Mouse (Mus musculus): ENCODE measurements around the gene Zfp870. TPM values are rescaled to one million over a fixed set of nuclear protein-coding genes. Genes with fewer than 3 reads are reported as not detected.

Zfp870 gene
- polyA plus RNA-seq, 1 experiment from 2014 or later: 11.7 TPM

DNA sequence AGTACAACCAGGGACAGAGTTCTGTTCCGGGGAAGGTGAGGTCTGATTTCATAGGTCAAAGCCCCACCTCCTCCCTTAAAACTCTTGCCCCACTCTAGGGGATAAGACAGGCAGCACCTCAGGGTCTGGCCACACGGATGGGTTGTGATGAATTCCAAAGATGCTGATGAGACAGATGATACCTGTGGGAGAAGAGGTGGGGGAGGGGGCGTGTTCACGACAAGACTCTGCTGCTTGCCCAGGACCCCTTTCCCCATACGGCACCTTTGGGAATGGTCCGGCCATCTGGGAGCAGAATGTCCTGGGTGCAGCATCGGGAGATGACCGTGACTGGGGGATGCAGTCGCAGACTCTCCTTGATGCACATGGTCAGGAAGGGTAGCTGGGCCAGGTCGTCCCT is 14.7 kb upstream of the Zfp870 start:
- Histone ChIP-seq H3K4me3 (ENCODE audit: low read depth, low read length) (no peak overlapping the region), H3K27me3 (ENCODE audit: control insufficient read depth, insufficient read depth, low read length) (no peaks in the 10 kb centered on the region), H3K9me3 (replicated peaks; ENCODE audit: control insufficient read depth, low read length) (no peaks in the 10 kb centered on the region), H3K9ac (replicated peaks; ENCODE audit: low read length) (no peak overlapping the region), H3K36me3 (replicated peaks; ENCODE audit: control insufficient read depth, insufficient read depth, low read depth, low read length) (no peaks in the 10 kb centered on the region), H3K27ac (replicated peaks; ENCODE audit: low read depth, low read length) (no peak overlapping the region), H3K4me2 (ENCODE audit: low read depth, low read length) (no peak overlapping the region), H3K4me1 (ENCODE audit: control insufficient read depth, insufficient read depth, low read length) (no peaks in the 10 kb centered on the region)
- WGBS: 77% methylated on average over 10 of the region's 10 CpGs
- ATAC-seq (replicated peaks; ENCODE audit: insufficient number of reproducible peaks, low FRiP score, low TSS enrichment, low read depth) (no peak), DNase-seq (ENCODE audit: low spot score) (no peak)

DNA sequence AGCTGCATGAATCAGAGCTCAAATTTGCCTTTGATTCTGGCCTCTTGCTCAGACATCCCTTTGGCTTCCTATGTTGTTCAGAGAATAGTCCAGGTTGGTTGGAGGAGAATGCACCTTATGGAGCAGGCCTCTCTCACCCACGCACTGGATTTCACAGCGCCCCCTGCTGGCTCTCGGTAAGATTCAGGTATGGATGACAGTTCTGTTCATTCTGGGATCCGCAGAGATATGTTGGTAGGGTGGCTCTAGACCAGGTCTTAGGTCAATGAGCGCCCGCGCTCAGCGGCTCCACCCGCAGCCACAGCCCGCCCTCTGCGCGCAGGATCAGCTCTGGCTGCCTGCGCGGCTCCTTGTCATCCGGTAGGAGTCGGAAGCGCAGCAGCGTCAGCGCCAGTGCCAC is 13.8 kb upstream of the Zfp870 start:
- H3K36me3 ChIP-seq (replicated peaks; ENCODE audit: control insufficient read depth, insufficient read depth, low read depth, low read length): no peaks in the 10 kb centered on the region
- peak; percentile 60 for DNase-seq (ENCODE audit: low spot score)
- no peak overlapping the region for H3K4me3 ChIP-seq (ENCODE audit: low read depth, low read length)
- H3K4me1 ChIP-seq (ENCODE audit: control insufficient read depth, insufficient read depth, low read length): no peaks in the 10 kb centered on the region
- H3K4me2 ChIP-seq (ENCODE audit: low read depth, low read length): 0 out of 2 replicates have a peak overlapping the region, but pooled peaks have one; percentile 17
- no peak overlapping the region for H3K27ac ChIP-seq (replicated peaks; ENCODE audit: low read depth, low read length)
- no peaks in the 10 kb centered on the region for H3K27me3 ChIP-seq (ENCODE audit: control insufficient read depth, insufficient read depth, low read length)
- H3K9me3 ChIP-seq (replicated peaks; ENCODE audit: control insufficient read depth, low read length): no peaks in the 10 kb centered on the region
- no peak for ATAC-seq (replicated peaks; ENCODE audit: insufficient number of reproducible peaks, low FRiP score, low TSS enrichment, low read depth)
- WGBS: 11% methylated on average over 19 of the region's 19 CpGs
- H3K9ac ChIP-seq (replicated peaks; ENCODE audit: low read length): no peak overlapping the region

DNA sequence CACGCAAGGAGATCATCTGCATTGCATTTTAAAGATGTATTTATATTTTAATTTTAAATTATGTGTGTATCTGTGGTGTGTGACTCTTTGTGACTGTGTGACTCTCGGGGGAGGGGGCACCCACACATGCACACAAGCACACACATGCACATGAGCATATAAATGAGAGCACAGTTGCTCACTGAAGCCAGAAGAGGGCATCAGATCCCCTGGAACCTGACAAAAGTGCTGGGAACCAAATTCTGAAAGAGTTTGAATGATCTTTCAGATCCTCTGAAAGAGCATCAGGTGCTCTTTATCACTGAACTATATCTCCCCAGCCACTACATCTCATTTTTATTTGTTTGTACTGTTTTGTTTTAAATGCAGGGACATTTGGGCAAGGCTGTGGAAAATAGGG is 13.0 kb upstream of the Zfp870 start:
- no peak overlapping the region for H3K27ac ChIP-seq (replicated peaks; ENCODE audit: low read depth, low read length)
- H3K4me2 ChIP-seq (ENCODE audit: low read depth, low read length): no peak overlapping the region
- no peaks in the 10 kb centered on the region for H3K4me1 ChIP-seq (ENCODE audit: control insufficient read depth, insufficient read depth, low read length)
- H3K36me3 ChIP-seq (replicated peaks; ENCODE audit: control insufficient read depth, insufficient read depth, low read depth, low read length): no peaks in the 10 kb centered on the region
- H3K9me3 ChIP-seq (replicated peaks; ENCODE audit: control insufficient read depth, low read length): no peaks in the 10 kb centered on the region
- no peak overlapping the region for H3K9ac ChIP-seq (replicated peaks; ENCODE audit: low read length)
- DNase-seq (ENCODE audit: low spot score): peak; percentile 6
- no peaks in the 10 kb centered on the region for H3K27me3 ChIP-seq (ENCODE audit: control insufficient read depth, insufficient read depth, low read length)
- H3K4me3 ChIP-seq (ENCODE audit: low read depth, low read length): no peak overlapping the region
- 61% methylated on average over 2 of the region's 2 CpGs for WGBS
- no peak for ATAC-seq (replicated peaks; ENCODE audit: insufficient number of reproducible peaks, low FRiP score, low TSS enrichment, low read depth)

DNA sequence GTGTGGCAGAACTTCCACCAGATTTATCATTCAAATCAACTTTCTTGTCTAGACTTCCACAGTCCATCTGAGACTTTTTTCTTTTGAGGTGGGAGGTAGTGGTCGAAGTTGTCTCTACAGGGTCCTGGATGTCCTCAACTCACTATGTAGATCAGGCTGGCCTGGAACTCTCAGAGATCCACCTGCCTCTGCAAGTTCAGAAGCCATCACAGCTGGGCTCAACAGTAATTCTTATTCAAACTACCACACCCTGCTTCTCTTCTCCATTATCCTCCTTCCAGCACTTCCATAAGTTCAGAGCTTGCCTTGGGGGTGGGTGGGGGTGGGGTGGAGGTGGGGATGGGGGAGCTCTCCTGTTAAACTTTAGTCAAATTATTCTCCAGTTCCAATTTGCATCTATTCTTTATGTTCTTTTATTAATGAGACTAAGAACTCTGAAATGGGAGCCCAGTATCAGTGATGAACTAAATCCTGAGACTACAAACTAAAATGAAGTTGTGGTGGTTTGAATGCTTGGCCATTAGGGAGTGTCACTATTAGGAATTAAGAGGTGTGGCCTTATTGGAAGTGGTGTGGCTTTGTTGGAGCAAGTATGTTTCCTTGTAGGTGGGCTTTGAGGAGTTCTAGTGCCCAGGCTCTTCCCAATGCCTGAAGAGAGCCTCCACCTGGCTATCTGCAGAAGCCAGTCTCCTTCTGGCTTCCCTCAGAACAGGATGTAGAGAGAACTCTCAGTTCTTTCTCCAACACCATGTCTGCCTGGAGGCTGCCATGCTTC is 10.5 kb upstream of the Zfp870 start:
- H3K9ac ChIP-seq (replicated peaks; ENCODE audit: low read length): no peak overlapping the region
- no peaks in the 10 kb centered on the region for H3K36me3 ChIP-seq (replicated peaks; ENCODE audit: control insufficient read depth, insufficient read depth, low read depth, low read length)
- no peaks in the 10 kb centered on the region for H3K9me3 ChIP-seq (replicated peaks; ENCODE audit: control insufficient read depth, low read length)
- no peaks in the 10 kb centered on the region for H3K27me3 ChIP-seq (ENCODE audit: control insufficient read depth, insufficient read depth, low read length)
- ATAC-seq (replicated peaks; ENCODE audit: insufficient number of reproducible peaks, low FRiP score, low TSS enrichment, low read depth): no peak
- H3K4me2 ChIP-seq (ENCODE audit: low read depth, low read length): no peak overlapping the region
- H3K4me1 ChIP-seq (ENCODE audit: control insufficient read depth, insufficient read depth, low read length): no peaks in the 10 kb centered on the region
- 54% methylated on average over 1 of the region's 1 CpGs for whole genome bisulfite sequencing
- H3K27ac ChIP-seq (replicated peaks; ENCODE audit: low read depth, low read length): no peak overlapping the region
- H3K4me3 ChIP-seq (ENCODE audit: low read depth, low read length): no peak overlapping the region
- no peak for DNase-seq (ENCODE audit: low spot score)

DNA sequence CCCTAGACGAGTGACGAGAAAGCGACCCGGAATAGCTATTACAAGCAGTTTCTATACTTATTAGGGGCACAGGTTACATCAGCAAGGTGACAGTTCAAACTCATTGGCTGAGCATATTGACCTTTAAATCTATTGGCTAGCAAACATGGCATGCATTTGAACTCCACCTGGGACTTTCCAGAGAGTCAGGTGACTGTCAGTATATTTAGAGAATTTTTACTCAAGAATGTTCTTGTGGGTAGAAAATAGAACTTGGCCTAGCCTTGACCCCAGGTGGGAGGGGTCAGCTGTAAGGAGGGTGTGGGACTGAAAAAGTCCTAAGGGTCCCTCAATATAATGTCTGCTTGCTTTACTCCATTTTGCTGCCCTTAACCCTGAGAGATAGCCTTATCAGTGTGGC is 4.0 kb upstream of the Zfp870 start:
- 89% methylated on average over 4 of the region's 4 CpGs for WGBS
- no peak for ATAC-seq (replicated peaks; ENCODE audit: insufficient number of reproducible peaks, low FRiP score, low TSS enrichment, low read depth)
- Histone ChIP-seq H3K4me3 (ENCODE audit: low read depth, low read length) (no peak overlapping the region), H3K9ac (replicated peaks; ENCODE audit: low read length) (no peak overlapping the region), H3K27me3 (ENCODE audit: control insufficient read depth, insufficient read depth, low read length) (no peaks in the 10 kb centered on the region), H3K4me2 (ENCODE audit: low read depth, low read length) (no peak overlapping the region), H3K27ac (replicated peaks; ENCODE audit: low read depth, low read length) (no peak overlapping the region), H3K9me3 (replicated peaks; ENCODE audit: control insufficient read depth, low read length) (no peaks in the 10 kb centered on the region), H3K36me3 (replicated peaks; ENCODE audit: control insufficient read depth, insufficient read depth, low read depth, low read length) (no peaks in the 10 kb centered on the region), H3K4me1 (ENCODE audit: control insufficient read depth, insufficient read depth, low read length) (peaks cover 2% of the 10 kb centered on the region; the same call in 1 of the 2 replicates)
- DNase-seq (ENCODE audit: low spot score): no peak

DNA sequence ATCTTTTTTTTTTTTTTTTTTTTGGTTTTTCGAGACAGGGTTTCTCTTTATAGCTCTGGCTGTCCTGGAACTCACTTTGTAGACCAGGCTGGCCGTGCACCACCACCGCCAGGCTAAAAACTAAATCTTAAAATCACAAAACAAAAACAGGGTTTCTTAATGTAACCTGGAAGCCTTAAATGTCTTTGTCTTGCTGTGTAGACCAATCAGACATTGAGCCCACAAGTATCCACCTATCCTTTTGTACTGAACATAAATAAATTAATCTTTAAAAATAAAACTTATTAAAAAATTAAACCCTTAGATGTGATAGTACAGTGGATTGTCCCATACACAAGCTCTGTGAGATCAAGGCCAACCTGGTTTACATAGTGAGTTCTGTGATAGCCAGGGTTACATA is 2.5 kb upstream of the Zfp870 start:
- no peak overlapping the region for H3K9ac ChIP-seq (replicated peaks; ENCODE audit: low read length)
- H3K4me2 ChIP-seq (ENCODE audit: low read depth, low read length): no peak overlapping the region
- no peaks in the 10 kb centered on the region for H3K27me3 ChIP-seq (ENCODE audit: control insufficient read depth, insufficient read depth, low read length)
- H3K4me1 ChIP-seq (ENCODE audit: control insufficient read depth, insufficient read depth, low read length): peaks cover 4% of the 10 kb centered on the region; the same call in 1 of the 2 replicates
- no peak for DNase-seq (ENCODE audit: low spot score)
- H3K36me3 ChIP-seq (replicated peaks; ENCODE audit: control insufficient read depth, insufficient read depth, low read depth, low read length): no peaks in the 10 kb centered on the region
- WGBS: 74% methylated on average over 3 of the region's 3 CpGs
- ATAC-seq (replicated peaks; ENCODE audit: insufficient number of reproducible peaks, low FRiP score, low TSS enrichment, low read depth): no peak
- no peak overlapping the region for H3K27ac ChIP-seq (replicated peaks; ENCODE audit: low read depth, low read length)
- no peaks in the 10 kb centered on the region for H3K9me3 ChIP-seq (replicated peaks; ENCODE audit: control insufficient read depth, low read length)
- H3K4me3 ChIP-seq (ENCODE audit: low read depth, low read length): no peak overlapping the region

DNA sequence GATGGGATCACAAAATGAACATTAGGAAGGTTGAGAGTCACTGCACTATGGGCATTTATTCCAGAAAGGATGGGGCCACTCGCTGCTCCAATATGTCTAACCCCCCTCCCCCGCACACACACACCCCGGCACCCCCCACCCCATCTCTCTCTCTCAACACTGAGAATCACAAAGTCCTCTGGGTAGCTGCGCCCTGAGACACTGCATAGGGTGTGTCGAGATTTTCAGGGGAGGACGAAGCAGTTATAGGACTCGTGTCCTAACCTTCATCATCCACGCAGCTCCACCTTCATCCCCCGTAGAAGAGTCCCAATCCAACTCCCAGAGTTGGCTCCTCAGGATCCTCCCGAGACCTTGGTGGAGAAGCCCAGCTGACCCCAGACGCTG is 597 bp downstream of the Zfp870 start:
- peaks cover 4% of the 10 kb centered on the region; the same call in 1 of the 2 replicates for H3K4me1 ChIP-seq (ENCODE audit: control insufficient read depth, insufficient read depth, low read length)
- no peak for DNase-seq (ENCODE audit: low spot score)
- peak overlapping the region; percentile 70; the same call in 1 of the 2 replicates for H3K27ac ChIP-seq (replicated peaks; ENCODE audit: low read depth, low read length)
- H3K9ac ChIP-seq (replicated peaks; ENCODE audit: low read length): peak overlapping the region; percentile 83
- peak overlapping the region; percentile 74 for H3K4me2 ChIP-seq (ENCODE audit: low read depth, low read length)
- ATAC-seq (replicated peaks; ENCODE audit: insufficient number of reproducible peaks, low FRiP score, low TSS enrichment, low read depth): no peak; the same call in none of the 2 replicates
- WGBS: 8% methylated on average over 11 of the region's 11 CpGs
- no peaks in the 10 kb centered on the region for H3K27me3 ChIP-seq (ENCODE audit: control insufficient read depth, insufficient read depth, low read length)
- no peaks in the 10 kb centered on the region for H3K36me3 ChIP-seq (replicated peaks; ENCODE audit: control insufficient read depth, insufficient read depth, low read depth, low read length)
- no peaks in the 10 kb centered on the region for H3K9me3 ChIP-seq (replicated peaks; ENCODE audit: control insufficient read depth, low read length)
- peak overlapping the region; percentile 75 for H3K4me3 ChIP-seq (ENCODE audit: low read depth, low read length)

DNA sequence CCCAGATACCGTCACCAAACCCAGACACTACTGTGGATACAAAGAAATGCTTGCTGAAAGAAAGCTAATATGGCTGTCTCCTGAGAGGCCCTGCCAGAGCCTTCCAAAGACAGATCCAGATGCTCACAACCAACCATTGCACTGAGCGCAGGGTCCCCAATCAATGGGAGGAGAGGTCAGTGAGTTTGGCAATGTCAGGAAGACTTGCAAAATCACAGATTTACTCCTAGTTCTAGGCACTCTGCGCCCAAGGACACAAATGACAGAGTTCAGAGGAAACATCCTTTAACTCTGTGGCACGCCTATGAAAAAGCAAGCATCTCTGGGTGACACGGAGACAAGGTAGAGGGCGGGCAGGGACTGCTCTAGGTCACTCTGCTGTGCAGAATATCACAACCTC is 1.8 kb downstream of the Zfp870 start:
- Histone ChIP-seq H3K9me3 (replicated peaks; ENCODE audit: control insufficient read depth, low read length) (no peaks in the 10 kb centered on the region), H3K4me3 (ENCODE audit: low read depth, low read length) (no peak overlapping the region), H3K27ac (replicated peaks; ENCODE audit: low read depth, low read length) (no peak overlapping the region), H3K27me3 (ENCODE audit: control insufficient read depth, insufficient read depth, low read length) (no peaks in the 10 kb centered on the region), H3K4me2 (ENCODE audit: low read depth, low read length) (no peak overlapping the region), H3K36me3 (replicated peaks; ENCODE audit: control insufficient read depth, insufficient read depth, low read depth, low read length) (no peaks in the 10 kb centered on the region), H3K9ac (replicated peaks; ENCODE audit: low read length) (no peak overlapping the region), H3K4me1 (ENCODE audit: control insufficient read depth, insufficient read depth, low read length) (peaks cover 4% of the 10 kb centered on the region; the same call in 1 of the 2 replicates)
- no peak for ATAC-seq (replicated peaks; ENCODE audit: insufficient number of reproducible peaks, low FRiP score, low TSS enrichment, low read depth)
- no peak for DNase-seq (ENCODE audit: low spot score)
- WGBS: 95% methylated on average over 6 of the region's 6 CpGs
